Mouse (Mus musculus): ENCODE results near the gene Cfap43. TPM values are rescaled to one million over a fixed set of nuclear protein-coding genes. Genes with fewer than 3 reads are reported as not detected.

Gene Cfap43
- polyA plus RNA-seq, 1 experiment = 0.21 TPM

- no peak for DNase-seq (ENCODE audit: low spot score)
Observed at GRCm38 (mm10) chr19:47713457-47713856, 205.6 kb downstream of the Cfap43 start.

GRCm38 (mm10) chr19:47710376-47710775, 208.7 kb downstream of the Cfap43 start:
- no peak for DNase-seq (ENCODE audit: low spot score)

- DNase-seq (ENCODE audit: low spot score) = no peak
Observed at GRCm38 (mm10) chr19:47705772-47706309, 213.2 kb downstream of the Cfap43 start.

GRCm38 (mm10) chr19:47705080-47705771, 213.9 kb downstream of the Cfap43 start:
- no peak for DNase-seq (ENCODE audit: low spot score)

- DNase-seq (ENCODE audit: low spot score) = no peak
Observed at GRCm38 (mm10) chr19:47700509-47700908, 218.6 kb downstream of the Cfap43 start.

- no peak for DNase-seq (ENCODE audit: low spot score)
Observed at GRCm38 (mm10) chr19:47699743-47700142, 219.3 kb downstream of the Cfap43 start.

GRCm38 (mm10) chr19:47698266-47698665, 220.8 kb downstream of the Cfap43 start:
- DNase-seq (ENCODE audit: low spot score) = no peak

GRCm38 (mm10) chr19:47697067-47697466, 222.0 kb downstream of the Cfap43 start:
- no peak for DNase-seq (ENCODE audit: low spot score)

- DNase-seq (ENCODE audit: low spot score) = no peak
Observed at GRCm38 (mm10) chr19:47696411-47696810, 222.7 kb downstream of the Cfap43 start.

- DNase-seq (ENCODE audit: low spot score) = no peak
Observed at GRCm38 (mm10) chr19:47695725-47696124, 223.4 kb downstream of the Cfap43 start.

GRCm38 (mm10) chr19:47691994-47692393, 227.1 kb downstream of the Cfap43 start, which contains the start of gene Col17a1:
Gene Col17a1, minus strand, starts transcription at chr19:47692094.
- DNase-seq (ENCODE audit: low spot score) = no peak

- DNase-seq (ENCODE audit: low spot score) = no peak
Observed at GRCm38 (mm10) chr19:47689592-47689991, 229.5 kb downstream of the Cfap43 start.

Other genes with a start within 250 kb of the Cfap43 start
- 4.2 and 6.1 TPM in 2 replicates for gene Col17a1, start 227.2 kb downstream of the Cfap43 start, polyA plus RNA-seq (2012; rRNA removed)
- 86.0 and 86.3 TPM in 2 replicates for gene Sfr1, start 187.6 kb downstream of the Cfap43 start, polyA plus RNA-seq (2012; rRNA removed)
- gene Gsto1, start 64.3 kb downstream of the Cfap43 start, polyA plus RNA-seq (2012; rRNA removed) = 478 and 508 TPM in 2 replicates
- 4.9 and 7.3 TPM in 2 replicates for gene Gsto2, start 53.8 kb downstream of the Cfap43 start, polyA plus RNA-seq (2012; rRNA removed)
- 6.3 and 7.8 TPM in 2 replicates for gene Itprip, start within 50 bp of the Cfap43 start, polyA plus RNA-seq (2012; rRNA removed)
- gene Cfap58, start 18.4 kb upstream of the Cfap43 start, polyA plus RNA-seq (2012; rRNA removed) = not detected in 2 replicates

All from urinary bladder, adult 2 months (tissue).